Mouse (Mus musculus): ENCODE data around the gene Slc25a44.
A peak's percentile ranks its signal among the peaks of the same experiment; 100 is the strongest.

Slc25a44 gene

GRCm38 (mm10) chr3:88424605-88425329, at the start of gene Slc25a44:
TSS of gene Slc25a44 (minus strand) at chr3:88425139.
- peak; percentile 81 to 89 for DNase-seq (ENCODE audit: low spot score in 2 of 2)

GRCm38 (mm10) chr3:88473571-88473970, 48.6 kb upstream of the Slc25a44 start:
- DNase-seq (ENCODE audit: low spot score in 2 of 2), result no peak

GRCm38 (mm10) chr3:88473020-88473419, 48.1 kb upstream of the Slc25a44 start:
- no peak for DNase-seq (ENCODE audit: low spot score in 2 of 2)

- no peak for DNase-seq (ENCODE audit: low spot score in 2 of 2)
Observed at GRCm38 (mm10) chr3:88470943-88471479, 46.1 kb upstream of the Slc25a44 start.

- no peak for DNase-seq (ENCODE audit: low spot score in 2 of 2)
Observed at GRCm38 (mm10) chr3:88469466-88469865, 44.5 kb upstream of the Slc25a44 start.

- DNase-seq (ENCODE audit: low spot score in 2 of 2), result peak; percentile 81 to 92
Observed at GRCm38 (mm10) chr3:88467116-88467824, 42.3 kb upstream of the Slc25a44 start.

GRCm38 (mm10) chr3:88465127-88465526, 40.2 kb upstream of the Slc25a44 start:
- DNase-seq (ENCODE audit: low spot score in 2 of 2), result no peak

GRCm38 (mm10) chr3:88464425-88464824, 39.5 kb upstream of the Slc25a44 start:
- DNase-seq (ENCODE audit: low spot score in 2 of 2), result no peak

- DNase-seq (ENCODE audit: low spot score in 2 of 2), result no peak
Observed at GRCm38 (mm10) chr3:88460983-88461696, 36.2 kb upstream of the Slc25a44 start, which contains the start of gene Sema4a. TSS of gene Sema4a (minus strand) at chr3:88461182.

- DNase-seq (ENCODE audit: low spot score in 2 of 2), result no peak
Observed at GRCm38 (mm10) chr3:88460029-88460428, 35.1 kb upstream of the Slc25a44 start.

- DNase-seq (ENCODE audit: low spot score in 2 of 2), result no peak
Observed at GRCm38 (mm10) chr3:88458778-88459219, 33.9 kb upstream of the Slc25a44 start.

GRCm38 (mm10) chr3:88456746-88457532, 32.0 kb upstream of the Slc25a44 start:
- no peak for DNase-seq (ENCODE audit: low spot score in 2 of 2)

- no peak for DNase-seq (ENCODE audit: low spot score in 2 of 2)
Observed at GRCm38 (mm10) chr3:88456313-88456712, 31.4 kb upstream of the Slc25a44 start.

- no peak for DNase-seq (ENCODE audit: low spot score in 2 of 2)
Observed at GRCm38 (mm10) chr3:88455588-88456264, 30.8 kb upstream of the Slc25a44 start.

- no peak for DNase-seq (ENCODE audit: low spot score in 2 of 2)
Observed at GRCm38 (mm10) chr3:88454762-88455587, 30.0 kb upstream of the Slc25a44 start.

- no peak for DNase-seq (ENCODE audit: low spot score in 2 of 2)
Observed at GRCm38 (mm10) chr3:88453986-88454385, 29.0 kb upstream of the Slc25a44 start.

GRCm38 (mm10) chr3:88453369-88453768, 28.4 kb upstream of the Slc25a44 start:
- DNase-seq (ENCODE audit: low spot score in 2 of 2), result no peak

- no peak for DNase-seq (ENCODE audit: low spot score in 2 of 2)
Observed at GRCm38 (mm10) chr3:88452716-88453115, 27.8 kb upstream of the Slc25a44 start.

- no peak for DNase-seq (ENCODE audit: low spot score in 2 of 2)
Observed at GRCm38 (mm10) chr3:88452246-88452645, 27.3 kb upstream of the Slc25a44 start.
